Mouse (Mus musculus) midbrain, postnatal 0 days (tissue): ENCODE results near the gene Padi1. TPM values are rescaled to one million over a fixed set of nuclear protein-coding genes. Genes with fewer than 3 reads are reported as not detected.

Experiments
- ATAC-seq: fragments of 200-750 bp; cut with Nextera tagmentation; 2 replicates; pipeline ENCODE4 v1.8.0; 2017; ENCODE audit warnings: moderate number of reproducible peaks, mild to moderate bottlenecking, moderate TSS enrichment, moderate library complexity; ENCODE audit not compliant: low FRiP score
- DNase-seq: peaks from one replicate; pipeline ENCODE4 v3.0.0-alpha.2; 2015; ENCODE audit warnings: low spot score
- H3K27ac ChIP-seq: fragments of 300-500 bp; sonication (generic); 2 replicates; pipeline ENCODE4 v1.5.1; 2014; ENCODE audit warnings: low read depth, mild to moderate bottlenecking, low read length, mixed read lengths
- H3K27me3 ChIP-seq: fragments of 300-500 bp; sonication (generic); 2 replicates; pipeline ENCODE4 v1.6.1; 2014; ENCODE audit warnings: low read length, control low read depth, mixed read lengths; ENCODE audit not compliant: insufficient read depth
- H3K36me3 ChIP-seq: fragments of 300-500 bp; sonication (generic); 2 replicates; pipeline ENCODE4 v1.6.1; 2014; ENCODE audit warnings: low read length, control low read depth, mixed read lengths; ENCODE audit not compliant: insufficient read depth
- H3K4me1 ChIP-seq: fragments of 300-500 bp; sonication (generic); 2 replicates; pipeline ENCODE4 v1.6.1; 2014; ENCODE audit warnings: mild to moderate bottlenecking, control low read depth, antibody characterized with exemption, low read length, mixed read lengths; ENCODE audit not compliant: insufficient read depth
- H3K4me2 ChIP-seq: fragments of 300-500 bp; sonication (generic); 2 replicates; pipeline ENCODE4 v1.6.1; 2014; ENCODE audit warnings: low read depth, mild to moderate bottlenecking, low read length, mixed read lengths; ENCODE audit not compliant: poor library complexity, severe bottlenecking
- H3K4me3 ChIP-seq: fragments of 300-500 bp; sonication (generic); 2 replicates; pipeline ENCODE4 v1.5.1; 2014; ENCODE audit warnings: low read depth, mild to moderate bottlenecking, low read length, moderate library complexity
- H3K9ac ChIP-seq: fragments of 300-500 bp; sonication (generic); replicated peaks from 2 replicates; pipeline ENCODE4 v1.6.1; 2014; ENCODE audit warnings: mild to moderate bottlenecking, low read length, moderate library complexity, mixed read lengths; ENCODE audit not compliant: poor library complexity, severe bottlenecking
- H3K9me3 ChIP-seq: fragments of 300-500 bp; sonication (generic); 2 replicates; pipeline ENCODE4 v1.6.1; 2016; ENCODE audit warnings: low read length, control low read depth
- CTCF ChIP-seq: IDR thresholded peaks from 2 replicates; pipeline ENCODE4 v1.5.1; 2016; ENCODE audit warnings: antibody characterized with exemption, mild to moderate bottlenecking
- whole genome bisulfite sequencing: fragments of 180-500 bp; shearing (Covaris S2); extraction: QIAGEN DNeasy Blood & Tissue Kit; methylation state at CpG from one replicate; pipeline ENCODE4 v1.1.7; 2014; 5-methylcytosine and 5-hydroxymethylcytosine counted together
- polyA plus RNA-seq: library from polyadenylated mRNA; unstranded; fragments of >200 nt; fragmentation: Nextera tagmentation; extraction: Ambion mirVana; gene quantifications from 2 replicates; pipeline ENCODE4 v1.2.1, GENCODE M21; 2015
- total RNA-seq: library from RNA; depleted of rRNA; stranded (reverse); fragments of >200 nt; gene quantifications from 2 replicates; pipeline ENCODE4 v1.2.3, GENCODE M21; 2014; rRNA removed

Gene Padi1
- total and polyA plus RNA-seq, 2 experiments from 2014 or later = 0.16 TPM; not detected in 1

GRCm38 (mm10) chr4:140765936-140766335 is 79.6 kb downstream of the Padi1 start:
- H3K36me3 ChIP-seq = no peaks in the 10 kb centered on the region
- TF ChIP-seq CTCF = no peak
- no peak overlapping the region for H3K9ac ChIP-seq
- H3K4me3 ChIP-seq = no peak overlapping the region
- H3K4me2 ChIP-seq = no peak overlapping the region
- no peak overlapping the region for H3K27ac ChIP-seq
- H3K9me3 ChIP-seq = no peaks in the 10 kb centered on the region
- no peak for ATAC-seq
- DNase-seq = no peak
- no peaks in the 10 kb centered on the region for H3K27me3 ChIP-seq
- 83% methylated on average over 3 of the region's 3 CpGs for WGBS
- no peaks in the 10 kb centered on the region for H3K4me1 ChIP-seq

GRCm38 (mm10) chr4:140763158-140763557 is 82.4 kb downstream of the Padi1 start:
- peak; percentile 61 for TF ChIP-seq CTCF
- Histone ChIP-seq H3K4me1 (no peaks in the 10 kb centered on the region), H3K4me3 (no peak overlapping the region), H3K27ac (no peak overlapping the region), H3K27me3 (no peaks in the 10 kb centered on the region), H3K36me3 (no peaks in the 10 kb centered on the region), H3K9ac (no peak overlapping the region), H3K9me3 (no peaks in the 10 kb centered on the region), H3K4me2 (no peak overlapping the region)
- WGBS = 21% methylated on average over 9 of the region's 9 CpGs
- peak; percentile 15 for DNase-seq
- no peak for ATAC-seq

Other genes with a start within 250 kb of the Padi1 start
- gene Arhgef10l, start 179.8 kb downstream of the Padi1 start, total RNA-seq = 68.7 and 81.1 TPM in 2 replicates
- 20.7 and 23.1 TPM in 2 replicates for gene Arhgef10l, start 179.8 kb downstream of the Padi1 start, polyA plus RNA-seq
- gene Rcc2, start 145.2 kb downstream of the Padi1 start, total RNA-seq = 40.0 and 51.2 TPM in 2 replicates
- 11.5 and 13.2 TPM in 2 replicates for gene Rcc2, start 145.2 kb downstream of the Padi1 start, polyA plus RNA-seq
- not detected in 2 replicates for gene Padi6, start 103.1 kb downstream of the Padi1 start, total RNA-seq
- 0.09 and 0.10 TPM in 2 replicates for gene Padi6, start 103.1 kb downstream of the Padi1 start, polyA plus RNA-seq
- 0.57 TPM in 1 of 2 replicates, not detected in the other for gene Padi4, start 71.5 kb downstream of the Padi1 start, total RNA-seq
- gene Padi4, start 71.5 kb downstream of the Padi1 start, polyA plus RNA-seq = 0.07 and 0.09 TPM in 2 replicates
- gene Padi3, start 35.1 kb downstream of the Padi1 start, total RNA-seq = 0.14 TPM in 1 of 2 replicates, not detected in the other
- gene Padi3, start 35.1 kb downstream of the Padi1 start, polyA plus RNA-seq = not detected in 2 replicates
- gene Padi2, start 60.6 kb upstream of the Padi1 start, total RNA-seq = 3.1 and 7.1 TPM in 2 replicates
- gene Padi2, start 60.6 kb upstream of the Padi1 start, polyA plus RNA-seq = 2.7 and 3.3 TPM in 2 replicates
- gene Sdhb, start 115.4 kb upstream of the Padi1 start, total RNA-seq = 194 and 243 TPM in 2 replicates
- 529 and 575 TPM in 2 replicates for gene Sdhb, start 115.4 kb upstream of the Padi1 start, polyA plus RNA-seq
- gene Atp13a2, start 141.1 kb upstream of the Padi1 start, total RNA-seq = 379 and 419 TPM in 2 replicates
- gene Atp13a2, start 141.1 kb upstream of the Padi1 start, polyA plus RNA-seq = 182 and 201 TPM in 2 replicates
- 19.5 and 32.4 TPM in 2 replicates for gene Mfap2, start 164.6 kb upstream of the Padi1 start, total RNA-seq
- 103 and 104 TPM in 2 replicates for gene Mfap2, start 164.6 kb upstream of the Padi1 start, polyA plus RNA-seq
- gene Crocc, start 214.8 kb upstream of the Padi1 start, total RNA-seq = 22.0 and 33.2 TPM in 2 replicates
- 3.2 and 4.2 TPM in 2 replicates for gene Crocc, start 214.8 kb upstream of the Padi1 start, polyA plus RNA-seq
- 51.4 and 54.5 TPM in 2 replicates for gene Necap2, start 232.6 kb upstream of the Padi1 start, total RNA-seq
- 42.2 and 51.1 TPM in 2 replicates for gene Necap2, start 232.6 kb upstream of the Padi1 start, polyA plus RNA-seq
- gene Spata21, start 242.6 kb upstream of the Padi1 start, total RNA-seq = 0.27 and 4.4 TPM in 2 replicates
- gene Spata21, start 242.6 kb upstream of the Padi1 start, polyA plus RNA-seq = 0.25 and 1.4 TPM in 2 replicates